Mouse (Mus musculus): Measurements from ENCODE around the gene Cd300c. TPM values are rescaled to one million over a fixed set of nuclear protein-coding genes. Genes with fewer than 3 reads are reported as not detected.
"Not testable (repeated sequence)": the region's sequence is repeated elsewhere in the genome, so short reads cannot be mapped to it uniquely, and the experiment has no call there.

Gene Cd300c
- total RNA-seq (2014; rRNA removed; ENCODE audit: low replicate concordance) (not detected in 2 replicates), polyA plus RNA-seq (2015; fragmentation: Nextera tagmentation; extraction: Ambion mirVana) (not detected in 2 replicates)

DNA sequence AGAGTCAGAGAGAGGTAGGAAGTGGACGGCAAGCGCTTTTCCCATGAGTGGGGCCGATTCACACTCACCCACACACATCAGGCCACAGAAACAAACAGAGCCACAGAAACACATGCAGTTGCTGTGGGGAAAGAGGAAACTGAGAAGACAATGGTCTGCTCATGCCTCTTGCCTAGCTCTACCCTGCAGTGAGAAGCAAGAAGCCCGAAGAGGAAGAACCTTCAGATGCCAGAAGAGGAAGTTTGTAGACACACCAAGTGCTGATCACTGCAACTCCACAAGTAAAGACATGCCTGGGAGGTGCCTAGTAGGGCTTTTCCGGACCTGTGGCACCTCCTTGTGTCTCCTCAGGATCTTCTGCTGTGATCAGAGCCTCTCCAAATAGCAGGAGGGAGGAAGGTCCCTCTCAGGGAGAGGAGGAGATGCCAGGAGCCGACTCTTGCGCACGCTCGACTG lies at the start of gene Cd300c:
Gene Cd300c, minus strand, starts transcription at position 406 of the 456 bp plus-strand sequence.
- TF ChIP-seq CTCF (IDR thresholded peaks at IDR 0.05; ENCODE audit: low read depth) (no peak), EP300 (IDR thresholded peaks at IDR 0.05; ENCODE audit: low read depth) (no peak)
- H3K36me3 ChIP-seq (replicated peaks; ENCODE audit: control insufficient read depth, insufficient read depth, low read length) = no peaks in the 10 kb centered on the region
- WGBS = 86% methylated on average over 9 of the region's 9 CpGs
- no peaks in the 10 kb centered on the region for H3K4me1 ChIP-seq (ENCODE audit: control insufficient read depth, insufficient read depth)
- H3K4me2 ChIP-seq (ENCODE audit: low read depth, low read length) = no peak within 1 kb of the TSS
- H3K27ac ChIP-seq (ENCODE audit: low read depth) = no peak within 1 kb of the TSS
- H3K27me3 ChIP-seq (ENCODE audit: control insufficient read depth, insufficient read depth, low read length) = no peaks in the 10 kb centered on the region
- ATAC-seq (ENCODE audit: insufficient read depth, low read depth) = no peak
- no peak within 1 kb of the TSS for H3K4me3 ChIP-seq (ENCODE audit: low read depth, low read length)
- DNase-seq (ENCODE audit: low spot score) = no peak
- H3K9ac ChIP-seq (replicated peaks; ENCODE audit: low read depth, low read length) = no peak within 1 kb of the TSS
- H3K9me3 ChIP-seq (replicated peaks; ENCODE audit: control insufficient read depth, low read length) = no peaks in the 10 kb centered on the region

- H3K4me2 ChIP-seq (ENCODE audit: low read depth, low read length); H3K9me3 ChIP-seq (replicated peaks; ENCODE audit: control insufficient read depth, low read length); H3K4me3 ChIP-seq (ENCODE audit: low read depth, low read length); H3K9ac ChIP-seq (replicated peaks; ENCODE audit: low read depth, low read length); ATAC-seq (ENCODE audit: insufficient read depth, low read depth); H3K27me3 ChIP-seq (ENCODE audit: control insufficient read depth, insufficient read depth, low read length); H3K27ac ChIP-seq (ENCODE audit: low read depth); H3K36me3 ChIP-seq (replicated peaks; ENCODE audit: control insufficient read depth, insufficient read depth, low read length); H3K4me1 ChIP-seq (ENCODE audit: control insufficient read depth, insufficient read depth); DNase-seq (ENCODE audit: low spot score): not testable (repeated sequence)
- WGBS = no CpG with 5 or more reads among the region's 7 CpGs
These were observed 47.1 kb upstream of the Cd300c start, which contains the start of gene Cd300ld2 for GRCm38 (mm10) chr11:115016093-115016492. Gene Cd300ld2, minus strand, starts transcription at chr11:115016193.

GRCm38 (mm10) chr11:115004070-115004469 lies 35.1 kb upstream of the Cd300c start:
- Histone ChIP-seq H3K27me3 (ENCODE audit: control insufficient read depth, insufficient read depth, low read length) (no peaks in the 10 kb centered on the region), H3K27ac (ENCODE audit: low read depth) (no peak overlapping the region), H3K4me2 (ENCODE audit: low read depth, low read length) (no peak overlapping the region), H3K9ac (replicated peaks; ENCODE audit: low read depth, low read length) (no peak overlapping the region), H3K4me1 (ENCODE audit: control insufficient read depth, insufficient read depth) (no peaks in the 10 kb centered on the region), H3K36me3 (replicated peaks; ENCODE audit: control insufficient read depth, insufficient read depth, low read length) (no peaks in the 10 kb centered on the region), H3K9me3 (replicated peaks; ENCODE audit: control insufficient read depth, low read length) (no peaks in the 10 kb centered on the region), H3K4me3 (ENCODE audit: low read depth, low read length) (no peak overlapping the region)
- ATAC-seq (ENCODE audit: insufficient read depth, low read depth) = no peak
- 57% methylated on average over 5 of the region's 5 CpGs for WGBS
- TF ChIP-seq CTCF (IDR thresholded peaks at IDR 0.05; ENCODE audit: low read depth) = no peak
- TF ChIP-seq EP300 (IDR thresholded peaks at IDR 0.05; ENCODE audit: low read depth) = no peak
- DNase-seq (ENCODE audit: low spot score) = no peak

GRCm38 (mm10) chr11:115001474-115002040 lies 32.6 kb upstream of the Cd300c start, which contains the start of gene Cd300c2:
Gene Cd300c2, minus strand, starts transcription at chr11:115001880.
- no peaks in the 10 kb centered on the region for H3K27me3 ChIP-seq (ENCODE audit: control insufficient read depth, insufficient read depth, low read length)
- 65% methylated on average over 7 of the region's 7 CpGs for WGBS
- H3K9me3 ChIP-seq (replicated peaks; ENCODE audit: control insufficient read depth, low read length) = no peaks in the 10 kb centered on the region
- ATAC-seq (ENCODE audit: insufficient read depth, low read depth) = no peak
- no peak within 1 kb of the TSS for H3K4me3 ChIP-seq (ENCODE audit: low read depth, low read length)
- H3K36me3 ChIP-seq (replicated peaks; ENCODE audit: control insufficient read depth, insufficient read depth, low read length) = no peaks in the 10 kb centered on the region
- H3K27ac ChIP-seq (ENCODE audit: low read depth) = no peak within 1 kb of the TSS
- TF ChIP-seq CTCF (IDR thresholded peaks at IDR 0.05; ENCODE audit: low read depth) (no peak), EP300 (IDR thresholded peaks at IDR 0.05; ENCODE audit: low read depth) (no peak)
- no peaks in the 10 kb centered on the region for H3K4me1 ChIP-seq (ENCODE audit: control insufficient read depth, insufficient read depth)
- no peak within 1 kb of the TSS for H3K9ac ChIP-seq (replicated peaks; ENCODE audit: low read depth, low read length)
- DNase-seq (ENCODE audit: low spot score) = no peak
- no peak within 1 kb of the TSS for H3K4me2 ChIP-seq (ENCODE audit: low read depth, low read length)

DNA sequence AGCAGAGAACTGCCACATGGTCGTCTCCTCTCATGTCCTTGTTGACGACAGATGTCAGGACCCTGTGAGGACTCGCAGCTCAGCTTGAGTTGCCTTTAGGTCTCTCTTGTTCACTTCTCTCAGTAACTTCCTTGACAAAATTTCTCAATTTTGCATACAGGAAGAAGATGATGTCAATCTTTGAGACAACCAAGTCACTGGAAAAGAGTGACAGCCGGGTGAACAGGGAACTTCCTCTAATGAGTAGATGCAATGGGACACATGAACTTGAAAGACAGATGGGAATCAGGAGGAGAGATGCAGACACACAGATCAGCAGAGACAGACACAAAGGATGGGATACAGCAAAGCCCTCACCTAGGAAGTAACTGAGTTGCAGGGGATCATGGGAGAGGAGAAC lies 20.8 kb upstream of the Cd300c start, which contains the start of gene Cd300ld:
Gene Cd300ld, minus strand, starts transcription at position 130 of the 400 bp plus-strand sequence.
- TF ChIP-seq CTCF (IDR thresholded peaks at IDR 0.05; ENCODE audit: low read depth) = no peak
- no peak for TF ChIP-seq EP300 (IDR thresholded peaks at IDR 0.05; ENCODE audit: low read depth)
- no peak within 1 kb of the TSS for H3K4me2 ChIP-seq (ENCODE audit: low read depth, low read length)
- no peak within 1 kb of the TSS for H3K9ac ChIP-seq (replicated peaks; ENCODE audit: low read depth, low read length)
- H3K4me1 ChIP-seq (ENCODE audit: control insufficient read depth, insufficient read depth) = no peaks in the 10 kb centered on the region
- H3K9me3 ChIP-seq (replicated peaks; ENCODE audit: control insufficient read depth, low read length) = no peaks in the 10 kb centered on the region
- no peaks in the 10 kb centered on the region for H3K36me3 ChIP-seq (replicated peaks; ENCODE audit: control insufficient read depth, insufficient read depth, low read length)
- DNase-seq (ENCODE audit: low spot score) (no peak), ATAC-seq (ENCODE audit: insufficient read depth, low read depth) (no peak)
- 60% methylated on average over 4 of the region's 4 CpGs for WGBS
- no peak within 1 kb of the TSS for H3K27ac ChIP-seq (ENCODE audit: low read depth)
- 0 out of 2 replicates have a peak, but pooled peaks cover 4% of the 10 kb centered on the region for H3K27me3 ChIP-seq (ENCODE audit: control insufficient read depth, insufficient read depth, low read length)
- H3K4me3 ChIP-seq (ENCODE audit: low read depth, low read length) = no peak within 1 kb of the TSS

GRCm38 (mm10) chr11:114981866-114982265 lies 12.9 kb upstream of the Cd300c start:
- H3K4me2 ChIP-seq (ENCODE audit: low read depth, low read length) = no peak overlapping the region

More at GRCm38 (mm10) chr11:114981866-114982265, 12.9 kb upstream of the Cd300c start:
- H3K4me3 ChIP-seq (ENCODE audit: low read depth, low read length) = no peak overlapping the region
- H3K9ac ChIP-seq (replicated peaks; ENCODE audit: low read depth, low read length) = no peak overlapping the region
- WGBS = 42% methylated on average over 4 of the region's 4 CpGs
- 0 out of 2 replicates have a peak, but pooled peaks cover 9% of the 10 kb centered on the region for H3K9me3 ChIP-seq (replicated peaks; ENCODE audit: control insufficient read depth, low read length)
- H3K27me3 ChIP-seq (ENCODE audit: control insufficient read depth, insufficient read depth, low read length) = no peaks in the 10 kb centered on the region
- TF ChIP-seq EP300 (IDR thresholded peaks at IDR 0.05; ENCODE audit: low read depth) (no peak), CTCF (IDR thresholded peaks at IDR 0.05; ENCODE audit: low read depth) (no peak)
- no peak overlapping the region for H3K27ac ChIP-seq (ENCODE audit: low read depth)
- no peaks in the 10 kb centered on the region for H3K36me3 ChIP-seq (replicated peaks; ENCODE audit: control insufficient read depth, insufficient read depth, low read length)
- peak; percentile 25 for DNase-seq (ENCODE audit: low spot score)
- ATAC-seq (ENCODE audit: insufficient read depth, low read depth) = no peak
- no peaks in the 10 kb centered on the region for H3K4me1 ChIP-seq (ENCODE audit: control insufficient read depth, insufficient read depth)
